Mouse (Mus musculus): ENCODE measurements around the gene Rpn1. TPM values are rescaled to one million over a fixed set of nuclear protein-coding genes. Genes with fewer than 3 reads are reported as not detected.
A peak's percentile ranks its signal among the peaks of the same experiment; 100 is the strongest.
"Not testable (repeated sequence)": the region's sequence is repeated elsewhere in the genome, so short reads cannot be mapped to it uniquely, and the experiment has no call there.

The Rpn1 gene
- polyA plus RNA-seq, 1 experiment from 2014 or later: 274 TPM

- H3K27ac ChIP-seq (ENCODE audit: low read depth, low read length): no peak overlapping the region
- ATAC-seq (replicated peaks; ENCODE audit: low FRiP score) (no peak), DNase-seq (ENCODE audit: low spot score) (no peak)
- no peak overlapping the region for H3K4me3 ChIP-seq (ENCODE audit: low read depth, low read length)
- no peaks in the 10 kb centered on the region for H3K36me3 ChIP-seq (ENCODE audit: control insufficient read depth, insufficient read depth, low read length)
- no peaks in the 10 kb centered on the region for H3K27me3 ChIP-seq (ENCODE audit: control insufficient read depth, insufficient read depth, low read length)
- WGBS: 91% methylated on average over 7 of the region's 7 CpGs
- H3K4me2 ChIP-seq (ENCODE audit: low read depth, low read length, severe bottlenecking): no peak overlapping the region
- peaks cover 4% of the 10 kb centered on the region; the same call in 1 of the 2 replicates for H3K4me1 ChIP-seq (replicated peaks; ENCODE audit: control insufficient read depth, insufficient read depth, low read length)
- no peaks in the 10 kb centered on the region for H3K9me3 ChIP-seq (ENCODE audit: control insufficient read depth, low read length)
- no peak overlapping the region for H3K9ac ChIP-seq (ENCODE audit: low read length)
Measured at GRCm38 (mm10) chr6:88120813-88121212, 36.5 kb downstream of the Rpn1 start.

GRCm38 (mm10) chr6:88121781-88122180, 37.5 kb downstream of the Rpn1 start:
- DNase-seq (ENCODE audit: low spot score) (no peak), ATAC-seq (replicated peaks; ENCODE audit: low FRiP score) (no peak)
- Histone ChIP-seq H3K4me2 (ENCODE audit: low read depth, low read length, severe bottlenecking) (no peak overlapping the region), H3K36me3 (ENCODE audit: control insufficient read depth, insufficient read depth, low read length) (no peaks in the 10 kb centered on the region), H3K4me3 (ENCODE audit: low read depth, low read length) (no peak overlapping the region), H3K9ac (ENCODE audit: low read length) (no peak overlapping the region), H3K27me3 (ENCODE audit: control insufficient read depth, insufficient read depth, low read length) (no peaks in the 10 kb centered on the region), H3K4me1 (replicated peaks; ENCODE audit: control insufficient read depth, insufficient read depth, low read length) (peaks cover 4% of the 10 kb centered on the region; the same call in 1 of the 2 replicates), H3K9me3 (ENCODE audit: control insufficient read depth, low read length) (no peaks in the 10 kb centered on the region), H3K27ac (ENCODE audit: low read depth, low read length) (no peak overlapping the region)
- WGBS: 92% methylated on average over 2 of the region's 2 CpGs

GRCm38 (mm10) chr6:88123150-88123857, 39.0 kb downstream of the Rpn1 start:
- no peak overlapping the region for H3K4me3 ChIP-seq (ENCODE audit: low read depth, low read length)
- DNase-seq (ENCODE audit: low spot score) (peak; percentile 77), ATAC-seq (replicated peaks; ENCODE audit: low FRiP score) (peak; percentile 30)
- H3K9ac ChIP-seq (ENCODE audit: low read length): peak overlapping the region; percentile 29; the same call in 1 of the 2 replicates
- no peaks in the 10 kb centered on the region for H3K9me3 ChIP-seq (ENCODE audit: control insufficient read depth, low read length)
- 45% methylated on average over 11 of the region's 11 CpGs for WGBS
- H3K27me3 ChIP-seq (ENCODE audit: control insufficient read depth, insufficient read depth, low read length): no peaks in the 10 kb centered on the region
- no peaks in the 10 kb centered on the region for H3K36me3 ChIP-seq (ENCODE audit: control insufficient read depth, insufficient read depth, low read length)
- H3K27ac ChIP-seq (ENCODE audit: low read depth, low read length): no peak overlapping the region
- H3K4me1 ChIP-seq (replicated peaks; ENCODE audit: control insufficient read depth, insufficient read depth, low read length): peaks cover 4% of the 10 kb centered on the region; the same call in 1 of the 2 replicates
- peak overlapping the region; percentile 39 for H3K4me2 ChIP-seq (ENCODE audit: low read depth, low read length, severe bottlenecking)

GRCm38 (mm10) chr6:88123858-88124261, 39.6 kb downstream of the Rpn1 start:
- 2% methylated on average over 9 of the region's 9 CpGs for WGBS
- H3K27me3 ChIP-seq (ENCODE audit: control insufficient read depth, insufficient read depth, low read length): no peaks in the 10 kb centered on the region
- DNase-seq (ENCODE audit: low spot score) (peak; percentile 74), ATAC-seq (replicated peaks; ENCODE audit: low FRiP score) (peak; percentile 53)
- H3K9me3 ChIP-seq (ENCODE audit: control insufficient read depth, low read length): no peaks in the 10 kb centered on the region
- peak overlapping the region; percentile 29; the same call in 1 of the 2 replicates for H3K9ac ChIP-seq (ENCODE audit: low read length)
- H3K4me3 ChIP-seq (ENCODE audit: low read depth, low read length): no peak overlapping the region
- no peaks in the 10 kb centered on the region for H3K36me3 ChIP-seq (ENCODE audit: control insufficient read depth, insufficient read depth, low read length)
- peak overlapping the region; percentile 39 for H3K4me2 ChIP-seq (ENCODE audit: low read depth, low read length, severe bottlenecking)
- peaks cover 4% of the 10 kb centered on the region; the same call in 1 of the 2 replicates for H3K4me1 ChIP-seq (replicated peaks; ENCODE audit: control insufficient read depth, insufficient read depth, low read length)
- no peak overlapping the region for H3K27ac ChIP-seq (ENCODE audit: low read depth, low read length)

- ATAC-seq (replicated peaks; ENCODE audit: low FRiP score): no peak
- Histone ChIP-seq H3K9ac (ENCODE audit: low read length) (no peak overlapping the region), H3K4me1 (replicated peaks; ENCODE audit: control insufficient read depth, insufficient read depth, low read length) (peaks cover 4% of the 10 kb centered on the region; the same call in 1 of the 2 replicates), H3K4me2 (ENCODE audit: low read depth, low read length, severe bottlenecking) (no peak overlapping the region), H3K4me3 (ENCODE audit: low read depth, low read length) (no peak overlapping the region), H3K27ac (ENCODE audit: low read depth, low read length) (no peak overlapping the region), H3K36me3 (ENCODE audit: control insufficient read depth, insufficient read depth, low read length) (no peaks in the 10 kb centered on the region), H3K27me3 (ENCODE audit: control insufficient read depth, insufficient read depth, low read length) (no peaks in the 10 kb centered on the region), H3K9me3 (ENCODE audit: control insufficient read depth, low read length) (no peaks in the 10 kb centered on the region)
- 84% methylated on average over 4 of the region's 4 CpGs for WGBS
- no peak for DNase-seq (ENCODE audit: low spot score)
Measured at GRCm38 (mm10) chr6:88124551-88124950, 40.3 kb downstream of the Rpn1 start.

- not testable (repeated sequence) for H3K9me3 ChIP-seq (ENCODE audit: control insufficient read depth, low read length); H3K9ac ChIP-seq (ENCODE audit: low read length); H3K36me3 ChIP-seq (ENCODE audit: control insufficient read depth, insufficient read depth, low read length); H3K4me1 ChIP-seq (replicated peaks; ENCODE audit: control insufficient read depth, insufficient read depth, low read length); H3K27me3 ChIP-seq (ENCODE audit: control insufficient read depth, insufficient read depth, low read length); H3K4me2 ChIP-seq (ENCODE audit: low read depth, low read length, severe bottlenecking); H3K4me3 ChIP-seq (ENCODE audit: low read depth, low read length); ATAC-seq (replicated peaks; ENCODE audit: low FRiP score); H3K27ac ChIP-seq (ENCODE audit: low read depth, low read length); DNase-seq (ENCODE audit: low spot score)
- WGBS: 91% methylated on average over 10 of the region's 10 CpGs
Measured at GRCm38 (mm10) chr6:88125815-88126214, 41.5 kb downstream of the Rpn1 start.

GRCm38 (mm10) chr6:88131521-88131920, 47.2 kb downstream of the Rpn1 start:
- H3K27ac ChIP-seq (ENCODE audit: low read depth, low read length): no peak overlapping the region
- ATAC-seq (replicated peaks; ENCODE audit: low FRiP score): no peak
- H3K4me1 ChIP-seq (replicated peaks; ENCODE audit: control insufficient read depth, insufficient read depth, low read length): peaks cover 2% of the 10 kb centered on the region; the same call in 1 of the 2 replicates
- DNase-seq (ENCODE audit: low spot score): no peak
- H3K4me3 ChIP-seq (ENCODE audit: low read depth, low read length): no peak overlapping the region
- H3K9me3 ChIP-seq (ENCODE audit: control insufficient read depth, low read length): no peaks in the 10 kb centered on the region
- no peak overlapping the region; the same call in 1 of the 2 replicates for H3K4me2 ChIP-seq (ENCODE audit: low read depth, low read length, severe bottlenecking)
- no peaks in the 10 kb centered on the region for H3K36me3 ChIP-seq (ENCODE audit: control insufficient read depth, insufficient read depth, low read length)
- no peak overlapping the region for H3K9ac ChIP-seq (ENCODE audit: low read length)
- H3K27me3 ChIP-seq (ENCODE audit: control insufficient read depth, insufficient read depth, low read length): no peaks in the 10 kb centered on the region
- 45% methylated on average over 5 of the region's 5 CpGs for WGBS

- Histone ChIP-seq H3K9me3 (ENCODE audit: control insufficient read depth, low read length) (no peaks in the 10 kb centered on the region), H3K36me3 (ENCODE audit: control insufficient read depth, insufficient read depth, low read length) (no peaks in the 10 kb centered on the region), H3K9ac (ENCODE audit: low read length) (0 out of 2 replicates have a peak overlapping the region, but pooled peaks have one; percentile 6), H3K27ac (ENCODE audit: low read depth, low read length) (no peak overlapping the region), H3K27me3 (ENCODE audit: control insufficient read depth, insufficient read depth, low read length) (no peaks in the 10 kb centered on the region), H3K4me3 (ENCODE audit: low read depth, low read length) (no peak overlapping the region), H3K4me2 (ENCODE audit: low read depth, low read length, severe bottlenecking) (peak overlapping the region; percentile 36; the same call in 1 of the 2 replicates), H3K4me1 (replicated peaks; ENCODE audit: control insufficient read depth, insufficient read depth, low read length) (peaks cover 4% of the 10 kb centered on the region; the same call in 1 of the 2 replicates)
- DNase-seq (ENCODE audit: low spot score) (peak; percentile 68), ATAC-seq (replicated peaks; ENCODE audit: low FRiP score) (peak; percentile 66)
- 3% methylated on average over 17 of the region's 17 CpGs for WGBS
Measured at GRCm38 (mm10) chr6:88132051-88132450, 47.8 kb downstream of the Rpn1 start.

- Histone ChIP-seq H3K36me3 (ENCODE audit: control insufficient read depth, insufficient read depth, low read length) (no peaks in the 10 kb centered on the region), H3K27me3 (ENCODE audit: control insufficient read depth, insufficient read depth, low read length) (no peaks in the 10 kb centered on the region), H3K4me1 (replicated peaks; ENCODE audit: control insufficient read depth, insufficient read depth, low read length) (peaks cover 4% of the 10 kb centered on the region; the same call in 1 of the 2 replicates), H3K4me2 (ENCODE audit: low read depth, low read length, severe bottlenecking) (no peak overlapping the region), H3K9me3 (ENCODE audit: control insufficient read depth, low read length) (no peaks in the 10 kb centered on the region), H3K9ac (ENCODE audit: low read length) (no peak overlapping the region), H3K4me3 (ENCODE audit: low read depth, low read length) (no peak overlapping the region), H3K27ac (ENCODE audit: low read depth, low read length) (no peak overlapping the region)
- ATAC-seq (replicated peaks; ENCODE audit: low FRiP score): no peak
- 79% methylated on average over 6 of the region's 6 CpGs for WGBS
- no peak for DNase-seq (ENCODE audit: low spot score)
Measured at GRCm38 (mm10) chr6:88133061-88133460, 48.8 kb downstream of the Rpn1 start.
